Mouse (Mus musculus) small intestine, adult 2 months (tissue): ENCODE measurements around the gene Ncoa1.

Experiments used
- CTCF ChIP-seq: fragments of 200-500 bp; IDR thresholded peaks from 2 replicates; pipeline ENCODE4 v1.5.1; 2012; ENCODE audit warnings: low read depth, mild to moderate bottlenecking, control low read depth, inconsistent platforms, low read length, moderate library complexity, mixed read lengths; ENCODE audit not compliant: insufficient replicate concordance, insufficient read length; ENCODE audit errors: extremely low read depth
- POLR2A ChIP-seq: fragments of 200-500 bp; IDR thresholded peaks from 2 replicates; pipeline ENCODE4 v1.6.1; 2012; ENCODE audit warnings: low read depth, mild to moderate bottlenecking, control low read depth, inconsistent platforms, low read length, moderate library complexity

- no peak for TF ChIP-seq CTCF
- no peak for TF ChIP-seq POLR2A
Measured at GRCm38 (mm10) chr12:4475251-4475993, 1.6 kb downstream of the Ncoa1 start.
